Mouse (Mus musculus) bone marrow, adult 2 months (tissue): Measurements from ENCODE around the gene Smim23. TPM values are rescaled to one million over a fixed set of nuclear protein-coding genes. Genes with fewer than 3 reads are reported as not detected.

Experiments used
- H3K27ac ChIP-seq: fragments of 200-500 bp; 2 replicates; pipeline ENCODE4 v1.5.1; 2012; ENCODE audit warnings: low read depth, mild to moderate bottlenecking, control low read depth, inconsistent platforms, low read length; ENCODE audit not compliant: control insufficient read depth, poor library complexity, insufficient read depth
- H3K4me1 ChIP-seq: fragments of 200-500 bp; 2 replicates; pipeline ENCODE4 v1.6.1; 2011; ENCODE audit warnings: low read length; ENCODE audit not compliant: control insufficient read depth, insufficient read depth
- H3K4me3 ChIP-seq: fragments of 200-500 bp; replicated peaks from 2 replicates; pipeline ENCODE3; 2011; ENCODE audit warnings: mild to moderate bottlenecking, low read depth, low read length, control low read depth; ENCODE audit not compliant: control insufficient read depth
- CTCF ChIP-seq: fragments of 200-500 bp; IDR thresholded peaks from 2 replicates; pipeline ENCODE4 v1.5.1; 2011; ENCODE audit warnings: low read length, control low read depth; ENCODE audit not compliant: control insufficient read depth, insufficient read depth
- POLR2A ChIP-seq: fragments of 200-500 bp; IDR thresholded peaks from 2 replicates; pipeline ENCODE4 v1.6.1; 2011; ENCODE audit warnings: low read depth, mild to moderate bottlenecking, control low read depth, low read length, borderline replicate concordance; ENCODE audit not compliant: control insufficient read depth
- whole genome bisulfite sequencing: fragments of 180-500 bp; shearing (Covaris S2); methylation state at CpG from one replicate; pipeline ENCODE4 v1.1.7; 2018; 5-methylcytosine and 5-hydroxymethylcytosine counted together
- polyA plus RNA-seq: library from polyadenylated mRNA; stranded (reverse); fragments of >200 nt; gene quantifications from 2 replicates; pipeline ENCODE4 v1.2.4, GENCODE M21; 2011; ENCODE audit warnings: low replicate concordance; ENCODE audit not compliant: missing spikeins, insufficient read depth, insufficient read length

Gene Smim23
- polyA plus RNA-seq, 1 experiment = not detected

- no peaks in the 10 kb centered on the region for H3K4me1 ChIP-seq
- TF ChIP-seq CTCF (no peak), POLR2A (no peak)
- H3K4me3 ChIP-seq = no peak overlapping the region
- WGBS = 90% methylated on average over 12 of the region's 12 CpGs
- no peak overlapping the region for H3K27ac ChIP-seq
Measured at GRCm38 (mm10) chr11:32817566-32817965, 6.8 kb downstream of the Smim23 start.

- Histone ChIP-seq H3K27ac (no peak overlapping the region), H3K4me1 (no peaks in the 10 kb centered on the region), H3K4me3 (no peak overlapping the region)
- TF ChIP-seq CTCF (no peak), POLR2A (no peak)
- 85% methylated on average over 8 of the region's 8 CpGs for WGBS
Measured at GRCm38 (mm10) chr11:32814286-32814685, 10.1 kb downstream of the Smim23 start.

GRCm38 (mm10) chr11:32809091-32809490 is 15.3 kb downstream of the Smim23 start:
- no peaks in the 10 kb centered on the region for H3K4me1 ChIP-seq
- no peak overlapping the region for H3K27ac ChIP-seq
- H3K4me3 ChIP-seq = no peak overlapping the region
- 73% methylated on average over 1 of the region's 1 CpGs for WGBS
- TF ChIP-seq POLR2A = no peak
- TF ChIP-seq CTCF = no peak

GRCm38 (mm10) chr11:32805958-32806357 is 18.4 kb downstream of the Smim23 start:
- no peak overlapping the region for H3K4me3 ChIP-seq
- TF ChIP-seq POLR2A (no peak), CTCF (no peak)
- no peak overlapping the region for H3K27ac ChIP-seq
- no peaks in the 10 kb centered on the region for H3K4me1 ChIP-seq
- WGBS = 10% methylated on average over 2 of the region's 2 CpGs

GRCm38 (mm10) chr11:32803658-32804057 is 20.7 kb downstream of the Smim23 start:
- no peak for TF ChIP-seq POLR2A
- no peak for TF ChIP-seq CTCF
- whole genome bisulfite sequencing = 67% methylated on average over 4 of the region's 4 CpGs
- Histone ChIP-seq H3K4me1 (no peaks in the 10 kb centered on the region), H3K4me3 (no peak overlapping the region), H3K27ac (no peak overlapping the region)

- Histone ChIP-seq H3K4me1 (no peaks in the 10 kb centered on the region), H3K4me3 (no peak overlapping the region), H3K27ac (no peak overlapping the region)
- TF ChIP-seq CTCF (no peak), POLR2A (no peak)
- 26% methylated on average over 6 of the region's 6 CpGs for WGBS
Measured at GRCm38 (mm10) chr11:32801715-32802114, 22.7 kb downstream of the Smim23 start.

- 84% methylated on average over 7 of the region's 7 CpGs for WGBS
- Histone ChIP-seq H3K27ac (no peak overlapping the region), H3K4me1 (no peaks in the 10 kb centered on the region), H3K4me3 (no peak overlapping the region)
- TF ChIP-seq CTCF (no peak), POLR2A (no peak)
Measured at GRCm38 (mm10) chr11:32800929-32801375, 23.5 kb downstream of the Smim23 start.

- no peak overlapping the region for H3K4me3 ChIP-seq
- no peak for TF ChIP-seq POLR2A
- TF ChIP-seq CTCF = no peak
- no peaks in the 10 kb centered on the region for H3K4me1 ChIP-seq
- H3K27ac ChIP-seq = no peak overlapping the region
- 65% methylated on average over 4 of the region's 4 CpGs for WGBS
Measured at GRCm38 (mm10) chr11:32798445-32798844, 26.0 kb downstream of the Smim23 start.

GRCm38 (mm10) chr11:32794759-32795445 is 29.5 kb downstream of the Smim23 start:
- WGBS = 62% methylated on average over 10 of the region's 10 CpGs
- H3K4me3 ChIP-seq = no peak overlapping the region
- H3K4me1 ChIP-seq = no peaks in the 10 kb centered on the region
- H3K27ac ChIP-seq = no peak overlapping the region
- TF ChIP-seq POLR2A (no peak), CTCF (no peak)
